Comparison of ENCODE assay signal across 24 mouse cellular contexts in genomic region chr14:48051971-48052370, GRCm38 (mm10).
DNase-seq lines count a peak whose midpoint lies in the region; ATAC-seq and TF ChIP-seq lines count a peak whose summit lies in the region.
"Had no signal": no experiment of that assay in that cellular context is flagged by ENCODE, and none has a peak within 500 bp of the region (broad histone marks: within the 10 kb centered on the region; RNA-seq: fewer than 3 reads in every experiment).

No protein-coding gene starts in this region.

- no peak overlapping the region for H3K9ac ChIP-seq in lung, embryonic 14.5 days
- no peak overlapping the region for H3K9ac ChIP-seq in forebrain, embryonic 16.5 days (replicated peaks; ENCODE audit: low read depth, low read length)
- H3K9ac ChIP-seq: kidney, embryonic 15.5 days; liver, embryonic 15.5 days; midbrain, embryonic 12.5 days had no signal

- TF ChIP-seq CTCF in lung, embryonic 14.5 days (IDR thresholded peaks at IDR 0.05; ENCODE audit: low read depth), result no peak
- no peak for TF ChIP-seq CTCF in lung, adult 2 months (IDR thresholded peaks at IDR 0.05; ENCODE audit: insufficient read depth, low read length)
- no peak for TF ChIP-seq CTCF in brain, embryonic 14.5 days (IDR thresholded peaks at IDR 0.05; ENCODE audit: borderline replicate concordance, extremely low read depth, insufficient read depth, insufficient read length)

- H3K4me3 ChIP-seq in heart, embryonic 10.5 days, result no peak overlapping the region
- no peak overlapping the region for H3K4me3 ChIP-seq in lung, embryonic 14.5 days (ENCODE audit: low read depth, low read length)
- no peak overlapping the region for H3K4me3 ChIP-seq in lung, adult 2 months (replicated peaks; ENCODE audit: extremely low read depth, low read depth, low read length)
- H3K4me3 ChIP-seq in forebrain, embryonic 16.5 days (replicated peaks; ENCODE audit: low read length), result no peak overlapping the region
- H3K4me3 ChIP-seq: heart, adult 2 months; kidney, embryonic 15.5 days; liver, embryonic 15.5 days; midbrain, embryonic 12.5 days; myocyte had no signal

- no peak for ATAC-seq in lung, embryonic 14.5 days (ENCODE audit: insufficient read depth)
- peak; percentile 57 for ATAC-seq in forebrain, embryonic 16.5 days

- no peaks in the 10 kb centered on the region for H3K9me3 ChIP-seq in heart, embryonic 10.5 days
- no peaks in the 10 kb centered on the region for H3K9me3 ChIP-seq in lung, embryonic 14.5 days (ENCODE audit: low read depth, low read length)
- no peaks in the 10 kb centered on the region for H3K9me3 ChIP-seq in forebrain, embryonic 16.5 days (ENCODE audit: control insufficient read depth, low read length)
- H3K9me3 ChIP-seq: kidney, embryonic 15.5 days; liver, embryonic 15.5 days; midbrain, embryonic 12.5 days had no signal

- H3K4me2 ChIP-seq in lung, embryonic 14.5 days, result no peak overlapping the region
- H3K4me2 ChIP-seq in forebrain, embryonic 16.5 days (ENCODE audit: low read length), result no peak overlapping the region
- H3K4me2 ChIP-seq: kidney, embryonic 15.5 days; liver, embryonic 15.5 days; midbrain, embryonic 12.5 days had no signal

- DNase-seq in heart, adult 11 months, result peak; percentile 19
- no peak for DNase-seq in heart, embryonic 10.5 days (ENCODE audit: low spot score)
- DNase-seq in lung, embryonic 14.5 days, result peak; percentile 14
- no peak for DNase-seq in lung, adult 2 months
- peak; percentile 66 for DNase-seq in brain, embryonic 14.5 days (ENCODE audit: low read depth)
- no peak for DNase-seq in spleen, postnatal 14 days (ENCODE audit: low spot score in 2 of 2)
- DNase-seq in heart, postnatal 4 days, result no peak
- DNase-seq: adrenal gland, adult 2 months; cerebellum, adult 2 months; cerebellum, postnatal 25 days; gastrocnemius, postnatal 14 days; heart, adult 2 months; kidney, adult 11 months; kidney, postnatal 36 days; left cerebral cortex, postnatal 4 days; liver; lung, postnatal 10 days; thymus, adult 2 months; thymus, postnatal 4 days had no signal

- WGBS in heart, embryonic 10.5 days, result 51% methylated on average over 3 of the region's 3 CpGs
- 31% methylated on average over 3 of the region's 3 CpGs for WGBS in lung, embryonic 14.5 days
- 45% methylated on average over 3 of the region's 3 CpGs for WGBS in lung, adult 2 months
- 38% methylated on average over 3 of the region's 3 CpGs for WGBS in forebrain, embryonic 16.5 days

- no peak for TF ChIP-seq POLR2A in lung, adult 2 months (IDR thresholded peaks at IDR 0.05; ENCODE audit: borderline replicate concordance, extremely low read depth, low read depth, low read length)
- TF ChIP-seq POLR2A in brain, embryonic 14.5 days (IDR thresholded peaks at IDR 0.05; ENCODE audit: borderline replicate concordance, extremely low read depth, insufficient read depth, insufficient read length, poor library complexity, severe bottlenecking), result no peak

- H3K36me3 ChIP-seq in heart, embryonic 10.5 days, result no peaks in the 10 kb centered on the region
- H3K36me3 ChIP-seq in lung, embryonic 14.5 days (ENCODE audit: insufficient read depth), result no peaks in the 10 kb centered on the region
- H3K36me3 ChIP-seq in forebrain, embryonic 16.5 days (ENCODE audit: control insufficient read depth, insufficient read depth), result no peaks in the 10 kb centered on the region
- H3K36me3 ChIP-seq: kidney, embryonic 15.5 days; liver, embryonic 15.5 days; midbrain, embryonic 12.5 days had no signal

- peaks cover 5% of the 10 kb centered on the region for H3K4me1 ChIP-seq in heart, embryonic 10.5 days
- H3K4me1 ChIP-seq in lung, embryonic 14.5 days (ENCODE audit: insufficient read depth), result no peaks in the 10 kb centered on the region
- H3K4me1 ChIP-seq in lung, adult 2 months (ENCODE audit: control insufficient read depth, insufficient read depth, low read length), result no peaks in the 10 kb centered on the region
- peaks cover 3% of the 10 kb centered on the region; the same call in 1 of the 2 replicates for H3K4me1 ChIP-seq in forebrain, embryonic 16.5 days (replicated peaks; ENCODE audit: control insufficient read depth, insufficient read depth, low read length)
- H3K4me1 ChIP-seq: kidney, embryonic 15.5 days; liver, embryonic 15.5 days had no signal

- no peak overlapping the region for H3K27ac ChIP-seq in heart, embryonic 10.5 days
- no peak overlapping the region for H3K27ac ChIP-seq in lung, embryonic 14.5 days (ENCODE audit: low read depth)
- peak overlapping the region; percentile 63 for H3K27ac ChIP-seq in forebrain, embryonic 16.5 days (ENCODE audit: low read length)
- H3K27ac ChIP-seq: heart, adult 2 months; kidney, embryonic 15.5 days; liver, embryonic 15.5 days; midbrain, embryonic 12.5 days had no signal

- H3K27me3 ChIP-seq in heart, embryonic 10.5 days (ENCODE audit: insufficient read depth, poor library complexity, severe bottlenecking), result no peaks in the 10 kb centered on the region; the same call in 1 of the 2 replicates
- H3K27me3 ChIP-seq in lung, embryonic 14.5 days (ENCODE audit: insufficient read depth, low read length), result no peaks in the 10 kb centered on the region
- H3K27me3 ChIP-seq in forebrain, embryonic 16.5 days (replicated peaks; ENCODE audit: control insufficient read depth, insufficient read depth, low read length), result no peaks in the 10 kb centered on the region
- H3K27me3 ChIP-seq: kidney, embryonic 15.5 days; liver, embryonic 15.5 days; midbrain, embryonic 12.5 days had no signal

Comparison
In these comparisons a context has a peak if more than half of its experiments do, and no peak if none do; other contexts are left out.
1. DNase-seq: peak in heart, adult 11 months (single experiment), lung, embryonic 14.5 days (single experiment) and brain, embryonic 14.5 days (single experiment); none in heart, embryonic 10.5 days (single experiment), lung, adult 2 months (single experiment), spleen, postnatal 14 days (0 of 2) and heart, postnatal 4 days (single experiment).